Mouse (Mus musculus) R1 (cell line): ENCODE data around the gene Zfp334.

Experiments
- DNase-seq: peaks from one replicate; pipeline ENCODE4 v3.0.0-alpha.2; 2018; ENCODE audit warnings: low read depth, low spot score

Gene Zfp334

GRCm38 (mm10) chr2:165376001-165376400 is 12.1 kb downstream of the Zfp334 start:
- no peak for DNase-seq

GRCm38 (mm10) chr2:165375478-165375877 is 12.6 kb downstream of the Zfp334 start:
- no peak for DNase-seq

GRCm38 (mm10) chr2:165371066-165371465 is 17.0 kb downstream of the Zfp334 start:
- peak; percentile 87 for DNase-seq

GRCm38 (mm10) chr2:165370348-165370747 is 17.7 kb downstream of the Zfp334 start:
- DNase-seq, result no peak

GRCm38 (mm10) chr2:165368496-165368895 is 19.6 kb downstream of the Zfp334 start, which contains the start of gene Zfp663:
Gene Zfp663 (minus strand): TSS chr2:165368729.
- DNase-seq, result peak; percentile 38

GRCm38 (mm10) chr2:165367868-165368439 is 20.1 kb downstream of the Zfp334 start:
- peak; percentile 80 for DNase-seq

GRCm38 (mm10) chr2:165367047-165367520 is 21.0 kb downstream of the Zfp334 start:
- peak; percentile 40 for DNase-seq

GRCm38 (mm10) chr2:165364334-165365091 is 23.5 kb downstream of the Zfp334 start:
- DNase-seq, result peak; percentile 67

GRCm38 (mm10) chr2:165363282-165363681 is 24.8 kb downstream of the Zfp334 start:
- peak; percentile 62 for DNase-seq

GRCm38 (mm10) chr2:165360861-165361260 is 27.2 kb downstream of the Zfp334 start:
- DNase-seq, result peak; percentile 83

- peak; percentile 46 for DNase-seq
Measured at GRCm38 (mm10) chr2:165351828-165352513, 36.1 kb downstream of the Zfp334 start.

- peak; percentile 56 for DNase-seq
Measured at GRCm38 (mm10) chr2:165349466-165349865, 38.6 kb downstream of the Zfp334 start.

GRCm38 (mm10) chr2:165346180-165346579 is 41.9 kb downstream of the Zfp334 start:
- DNase-seq, result no peak

- peak; percentile 47 for DNase-seq
Measured at GRCm38 (mm10) chr2:165337191-165337590, 50.9 kb downstream of the Zfp334 start.

- DNase-seq, result no peak
Measured at GRCm38 (mm10) chr2:165332610-165333210, 55.3 kb downstream of the Zfp334 start.

GRCm38 (mm10) chr2:165329703-165330102 is 58.4 kb downstream of the Zfp334 start:
- no peak for DNase-seq

- no peak for DNase-seq
Measured at GRCm38 (mm10) chr2:165328746-165329145, 59.3 kb downstream of the Zfp334 start.

- no peak for DNase-seq
Measured at GRCm38 (mm10) chr2:165327386-165327785, 60.7 kb downstream of the Zfp334 start.

- peak; percentile 98 for DNase-seq
Measured at GRCm38 (mm10) chr2:165326304-165327190, 61.5 kb downstream of the Zfp334 start, which contains the start of gene Elmo2. Gene Elmo2 (minus strand): TSS chr2:165326479.

- DNase-seq, result no peak
Measured at GRCm38 (mm10) chr2:165325521-165326303, 62.3 kb downstream of the Zfp334 start.
